Mouse (Mus musculus) cerebellum, adult 18-20 months (tissue): Measurements from ENCODE around the gene Yif1b.
A peak's percentile ranks its signal among the peaks of the same experiment; 100 is the strongest.
"Not testable (repeated sequence)": the region's sequence is repeated elsewhere in the genome, so short reads cannot be mapped to it uniquely, and the experiment has no call there.

Experiments
- DNase-seq, 2 experiments: peaks; one replicate each; pipeline ENCODE4 v3.0.0; 2021

Yif1b gene

DNA sequence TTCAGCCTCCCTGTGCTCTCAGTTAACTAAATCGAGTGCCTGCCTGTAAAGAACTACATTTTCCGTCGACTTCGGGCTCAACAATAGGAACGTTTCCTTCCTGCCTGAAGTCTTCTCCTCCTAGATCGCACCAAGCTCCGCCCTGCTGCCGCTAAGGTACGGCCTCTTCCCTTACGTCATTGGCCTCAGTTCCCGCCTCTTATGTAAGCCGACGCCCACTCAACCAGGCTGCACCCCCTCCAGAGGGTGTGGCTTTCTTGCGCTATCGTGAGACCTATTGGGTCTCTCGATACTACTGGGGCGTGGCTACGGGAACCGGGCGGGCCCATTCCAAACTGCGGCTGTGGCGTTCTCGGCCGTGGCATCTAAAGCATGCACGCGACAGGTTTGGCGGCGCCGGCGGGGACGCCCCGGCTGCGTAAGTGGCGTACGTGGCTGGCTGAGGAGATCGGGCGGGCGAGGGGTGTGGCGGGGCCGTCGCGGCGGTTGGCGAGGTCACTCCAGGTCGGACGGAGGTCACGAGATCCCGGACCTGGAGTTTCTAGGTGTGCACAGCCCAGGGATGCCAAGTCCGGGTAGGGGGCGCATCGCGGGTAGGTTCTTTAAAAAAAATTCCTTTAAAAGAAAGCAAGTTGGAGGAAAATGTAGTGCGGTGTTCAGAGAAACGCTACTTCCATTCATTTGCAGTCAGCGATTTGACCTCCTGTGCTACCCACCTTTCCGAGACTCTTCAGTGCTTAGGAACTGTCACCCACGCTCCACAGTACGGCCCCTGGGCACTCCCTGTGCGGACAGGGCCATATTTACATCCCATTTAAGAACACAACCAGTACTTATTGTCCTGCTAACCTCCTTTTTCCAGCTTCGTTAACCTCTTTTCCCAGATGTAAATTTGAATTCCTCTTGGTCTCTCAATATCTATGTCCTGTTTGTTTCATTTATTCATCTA, at the start of gene Yif1b:
Gene Yif1b, plus strand, starts transcription at position 311 of the 949 bp plus-strand sequence.
- peak; percentile 97 to 99 for DNase-seq

DNA sequence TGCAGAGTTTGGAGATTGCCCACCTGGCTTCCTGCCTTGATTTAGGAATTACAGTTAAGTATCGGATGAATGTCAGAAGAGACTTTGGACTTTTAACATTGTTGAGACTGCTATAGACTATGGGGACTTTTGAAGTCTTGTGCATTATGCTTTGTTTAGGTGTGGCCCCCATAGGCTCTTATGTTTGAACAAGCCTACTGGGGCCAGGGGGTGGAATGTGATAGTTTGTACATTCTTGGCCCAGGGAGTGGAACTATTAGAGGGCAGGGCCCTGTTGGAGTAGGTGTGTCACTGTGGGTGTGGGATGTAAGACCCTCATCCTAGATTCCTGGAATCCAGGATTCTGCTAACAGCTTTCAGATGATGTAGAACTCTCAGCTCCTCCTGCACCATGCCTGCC, 43.9 kb upstream of the Yif1b start:
- not testable (repeated sequence) for DNase-seq

DNA sequence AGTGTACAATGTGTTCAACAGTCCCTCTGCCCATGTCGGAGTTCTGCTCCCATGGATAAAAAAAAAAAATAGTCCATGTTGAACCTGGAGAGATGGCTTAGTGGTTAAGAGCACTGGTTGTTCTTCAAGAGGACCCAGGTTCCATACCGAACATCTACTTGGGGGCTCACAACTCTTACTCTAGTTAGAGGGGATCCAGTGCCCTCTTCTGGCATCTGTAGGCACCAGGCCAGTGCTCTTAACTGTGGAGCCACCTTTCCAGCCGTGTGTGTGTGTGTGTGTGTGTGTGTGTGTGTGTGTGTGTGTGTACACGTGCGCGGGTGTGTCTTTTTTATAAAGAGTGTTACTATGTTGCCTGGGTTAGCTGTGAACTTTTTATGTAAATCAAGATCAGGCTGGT, 35.6 kb upstream of the Yif1b start:
- no peak for DNase-seq

DNA sequence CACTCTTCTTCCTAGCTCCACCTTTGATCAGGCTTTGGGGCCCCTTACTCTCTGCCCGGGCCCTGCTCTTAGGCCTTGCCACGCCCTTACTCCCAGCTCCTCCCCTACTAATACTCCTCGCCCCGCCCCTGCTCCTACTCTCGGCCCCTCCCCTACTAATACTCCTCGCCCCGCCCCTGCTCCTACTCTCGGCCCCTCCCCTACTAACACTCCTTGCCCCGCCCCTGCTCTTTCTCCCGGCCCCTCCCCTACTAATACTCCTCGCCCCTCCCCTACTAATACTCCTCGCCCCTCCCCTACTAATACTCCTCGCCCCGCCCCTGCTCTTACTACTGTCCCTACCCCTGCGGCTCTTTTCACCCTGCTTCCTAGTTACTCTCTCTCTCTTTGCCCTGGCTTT, 27.1 kb upstream of the Yif1b start:
- DNase-seq = not testable (repeated sequence)

DNA sequence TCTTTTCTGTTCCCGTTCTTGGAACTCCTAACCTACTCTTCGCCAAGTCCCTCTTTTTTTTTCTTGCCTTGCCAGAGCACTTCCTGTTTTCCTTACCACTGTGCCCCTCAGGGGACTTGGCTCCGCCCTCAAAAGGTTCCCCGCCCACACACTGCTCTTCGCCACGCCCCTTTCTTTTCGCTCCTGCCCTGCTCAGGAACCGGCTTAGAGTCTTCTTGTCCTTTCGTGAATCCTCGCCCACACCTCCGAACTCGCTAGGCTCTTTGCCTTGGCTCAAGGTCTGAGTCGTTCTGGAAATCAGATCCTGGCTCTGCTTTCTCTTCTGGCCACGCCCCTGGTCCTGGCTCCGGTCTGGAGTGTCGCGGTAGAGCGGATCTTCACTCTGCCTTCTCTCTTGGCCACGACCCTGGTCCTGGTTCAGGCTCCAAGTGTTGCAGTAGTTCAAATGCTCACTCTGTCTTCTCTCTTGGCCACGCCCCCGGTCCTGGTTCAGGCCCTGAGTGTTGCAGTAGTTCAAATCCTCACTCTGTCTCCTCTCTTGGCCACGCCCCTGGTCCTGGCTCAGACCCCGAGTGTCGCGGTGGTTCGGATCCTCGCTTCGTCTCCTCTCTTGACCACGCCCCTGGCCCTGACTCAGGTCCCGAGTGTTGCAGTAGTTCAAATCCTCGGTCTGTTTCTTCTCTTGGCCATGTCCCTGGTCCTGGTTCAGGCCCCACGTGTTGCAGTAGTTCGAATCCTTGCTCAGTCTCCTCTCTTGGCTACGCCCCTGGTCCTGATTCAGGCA, 26.5 kb upstream of the Yif1b start:
- peak; percentile 30 to 47 for DNase-seq

DNA sequence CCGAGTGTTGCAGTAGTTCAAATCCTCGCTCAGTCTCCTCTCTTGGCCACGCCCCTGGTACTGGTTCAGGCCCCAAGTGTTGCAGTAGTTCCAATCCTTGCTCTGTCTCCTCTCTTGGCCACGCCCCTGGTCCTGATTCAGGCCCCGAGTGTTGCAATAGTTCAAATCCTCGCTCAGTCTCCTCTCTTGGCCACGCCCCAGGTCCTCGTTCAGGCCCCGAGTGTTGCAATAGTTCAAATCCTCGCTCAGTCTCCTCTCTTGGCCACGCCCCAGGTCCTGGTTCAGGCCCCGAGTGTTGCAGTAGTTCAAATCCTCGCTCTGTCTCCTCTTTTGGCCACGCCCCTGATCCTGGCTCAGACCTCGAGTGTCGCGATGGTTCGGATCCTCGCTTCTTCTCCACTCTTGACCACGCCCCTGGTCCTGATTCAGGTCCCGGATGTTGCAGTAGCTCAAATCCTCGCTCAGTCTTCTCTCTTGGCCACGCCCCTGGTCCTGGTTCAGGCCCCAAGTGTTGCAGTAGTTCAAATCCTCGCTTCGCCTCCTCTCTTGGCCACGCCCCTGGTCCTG, 25.8 kb upstream of the Yif1b start:
- no peak for DNase-seq

DNA sequence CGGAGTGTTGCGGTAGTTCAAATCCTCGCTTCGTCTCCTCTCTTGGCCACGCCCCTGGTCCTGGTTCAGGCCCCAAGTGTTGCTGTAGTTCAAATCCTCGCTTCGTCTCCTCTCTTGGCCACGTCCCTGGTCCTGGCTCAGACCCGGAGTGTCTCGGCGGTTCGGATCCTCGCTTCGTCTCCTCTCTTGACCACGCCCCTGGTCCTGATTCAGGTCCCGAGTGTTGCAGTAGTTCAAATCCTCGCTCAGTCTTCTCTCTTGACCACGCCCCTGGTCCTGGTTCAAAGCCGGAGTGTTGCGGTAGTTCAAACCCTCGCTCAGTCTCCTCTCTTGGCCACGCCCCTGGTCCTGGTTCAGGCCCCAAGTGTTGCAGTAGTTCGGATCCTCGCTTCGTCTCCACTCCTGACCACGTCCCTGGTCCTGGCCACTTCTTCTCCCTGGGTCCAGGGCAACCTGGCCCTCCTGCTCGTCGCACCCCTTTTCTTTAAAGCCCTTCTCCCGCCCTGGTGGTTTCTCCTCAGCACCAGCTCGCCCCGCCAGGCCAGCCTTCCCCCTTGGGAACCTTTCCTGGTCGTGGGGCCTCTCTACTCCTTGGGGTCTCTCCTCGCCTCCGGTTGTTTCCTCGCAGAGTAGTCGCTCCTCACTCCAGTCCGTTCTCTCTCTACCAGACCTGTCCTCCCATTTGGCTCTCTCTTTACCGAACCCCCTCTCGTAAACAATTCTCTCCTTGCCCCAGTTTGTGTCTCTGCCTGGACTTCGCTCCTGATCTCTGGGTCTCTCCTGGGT, 25.2 kb upstream of the Yif1b start:
- not testable (repeated sequence) for DNase-seq

DNA sequence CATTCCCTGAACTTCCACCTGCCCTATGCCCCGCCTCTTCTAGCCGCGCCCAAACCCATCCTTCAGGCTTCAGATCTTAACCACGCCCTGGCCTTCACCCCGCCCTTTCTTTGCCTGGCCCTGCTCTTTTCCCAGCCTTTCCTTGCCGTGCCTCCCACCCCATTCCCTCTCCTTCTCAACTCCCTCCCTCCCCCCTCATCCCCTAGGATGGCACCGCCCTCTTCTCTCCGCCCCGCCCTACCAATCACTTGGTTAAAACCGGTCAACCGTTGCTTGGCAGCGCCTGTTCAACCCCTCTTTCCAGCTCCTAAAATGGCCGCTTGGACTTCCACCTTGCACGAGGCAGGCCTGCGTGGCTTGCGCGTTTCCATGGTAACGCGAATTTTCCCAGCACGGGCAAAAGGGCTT, 24.4 kb upstream of the Yif1b start, which contains the start of gene Catsperg1:
Gene Catsperg1, minus strand, starts transcription at position 361 of the 408 bp plus-strand sequence.
- peak; percentile 34 to 41 for DNase-seq

DNA sequence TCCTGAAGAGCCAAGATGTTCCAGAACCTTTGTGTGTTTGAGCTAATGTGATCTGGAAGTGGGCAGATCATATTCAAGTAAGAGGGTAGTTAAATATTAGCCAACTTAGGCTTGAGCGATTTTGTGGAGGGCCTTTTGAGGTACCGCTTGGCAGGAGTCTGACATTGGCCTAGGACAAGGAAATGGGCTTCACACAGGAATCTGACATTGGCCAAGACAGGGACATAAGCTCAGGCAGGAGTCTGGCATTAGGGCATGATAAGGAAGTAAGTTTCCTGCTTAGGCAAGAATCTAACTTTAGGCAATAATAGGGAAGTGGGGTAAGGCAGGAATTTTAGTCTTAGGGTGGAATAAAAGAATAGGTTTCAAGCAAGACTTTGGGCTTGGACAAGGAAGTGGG, 23.9 kb upstream of the Yif1b start:
- DNase-seq = no peak

DNA sequence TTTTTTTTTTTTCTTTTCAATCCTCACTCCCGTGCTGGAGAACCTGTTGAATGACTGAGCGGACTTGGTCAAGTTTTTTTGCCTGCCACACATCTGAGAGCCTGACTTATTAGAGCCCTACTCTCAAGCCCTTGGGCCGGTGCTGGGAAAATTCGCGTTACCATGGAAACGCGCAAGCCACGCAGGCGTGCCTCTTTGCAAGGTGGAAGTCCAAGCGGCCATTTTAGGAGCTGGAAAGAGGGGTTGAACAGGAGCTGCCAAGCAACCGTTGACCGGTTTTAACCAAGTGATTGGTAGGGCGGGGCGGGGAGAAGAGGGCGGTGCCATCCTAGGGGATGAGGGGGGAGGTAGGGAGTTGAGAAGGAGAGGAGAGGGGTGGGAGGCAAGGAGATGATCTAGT, 23.3 kb upstream of the Yif1b start:
- no peak for DNase-seq

DNA sequence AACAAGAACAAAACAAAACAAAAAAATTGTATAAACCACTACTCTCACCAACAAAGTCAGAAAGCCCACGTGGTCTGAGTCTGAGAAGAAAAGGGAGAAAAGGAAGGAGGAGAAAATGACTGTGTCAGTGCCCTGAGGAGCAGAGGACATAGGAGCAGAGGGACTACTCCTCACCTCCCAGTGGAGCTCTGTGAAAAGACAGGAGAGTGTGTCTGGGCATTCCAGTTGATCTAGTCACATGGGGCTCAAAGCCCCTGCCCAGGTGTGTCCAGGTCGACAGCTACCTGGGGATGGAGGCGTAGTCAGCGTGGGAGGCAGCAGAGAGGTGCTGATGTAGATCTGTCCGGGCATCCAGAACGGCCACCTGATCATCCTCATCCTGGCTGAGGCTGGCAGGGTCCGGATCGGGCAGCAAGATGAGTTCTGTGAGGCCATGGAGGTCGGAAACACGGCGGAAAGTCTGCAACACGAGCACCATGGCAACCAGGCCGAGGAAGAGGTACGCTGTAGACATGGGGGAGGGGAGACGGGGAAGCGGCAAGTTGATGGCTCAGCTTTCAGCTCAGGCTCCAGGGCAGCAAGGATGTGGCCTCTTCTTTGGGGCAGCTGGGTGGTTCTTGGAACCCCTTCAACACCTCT, 13.3 kb upstream of the Yif1b start:
- DNase-seq = no peak

DNA sequence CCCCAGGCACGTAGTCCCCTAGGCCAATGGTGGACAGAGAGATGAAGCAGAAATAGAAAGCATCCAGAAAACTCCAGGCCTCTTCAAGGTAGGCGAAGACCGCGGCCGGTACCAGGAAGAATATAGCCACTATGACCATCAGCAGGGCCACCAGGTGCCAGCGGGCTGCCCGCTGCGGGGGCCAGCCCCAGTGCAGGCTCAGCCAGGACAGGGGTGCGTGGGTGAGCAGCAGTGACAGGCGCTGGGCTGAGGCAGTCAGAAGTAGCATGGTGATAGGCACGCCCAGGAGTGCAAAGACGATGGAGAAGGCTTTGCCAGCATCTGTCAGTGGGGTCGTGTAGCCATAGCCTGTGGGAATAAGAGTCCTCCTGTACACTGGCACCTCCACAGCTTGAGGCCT, 12.6 kb upstream of the Yif1b start:
- DNase-seq = no peak

DNA sequence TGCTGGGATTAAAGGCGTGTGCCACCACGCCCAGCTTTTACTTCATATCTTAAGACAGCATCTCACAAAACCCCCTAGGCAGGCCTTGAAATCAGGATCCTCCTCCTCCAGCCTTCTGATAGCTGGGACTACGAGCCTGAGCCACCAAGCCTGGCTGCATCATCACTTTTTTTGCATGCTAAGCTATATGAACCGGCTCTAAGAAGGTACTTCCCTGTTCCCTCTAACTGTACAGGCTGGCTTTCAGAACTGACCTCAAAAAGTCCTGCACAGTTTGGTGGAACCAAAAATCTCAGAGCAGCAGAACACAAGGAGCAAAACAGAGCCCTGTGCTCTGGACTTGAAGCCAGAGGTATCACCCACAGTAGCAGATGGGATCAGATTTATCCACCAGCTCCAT, 9.9 kb upstream of the Yif1b start:
- no peak for DNase-seq

DNA sequence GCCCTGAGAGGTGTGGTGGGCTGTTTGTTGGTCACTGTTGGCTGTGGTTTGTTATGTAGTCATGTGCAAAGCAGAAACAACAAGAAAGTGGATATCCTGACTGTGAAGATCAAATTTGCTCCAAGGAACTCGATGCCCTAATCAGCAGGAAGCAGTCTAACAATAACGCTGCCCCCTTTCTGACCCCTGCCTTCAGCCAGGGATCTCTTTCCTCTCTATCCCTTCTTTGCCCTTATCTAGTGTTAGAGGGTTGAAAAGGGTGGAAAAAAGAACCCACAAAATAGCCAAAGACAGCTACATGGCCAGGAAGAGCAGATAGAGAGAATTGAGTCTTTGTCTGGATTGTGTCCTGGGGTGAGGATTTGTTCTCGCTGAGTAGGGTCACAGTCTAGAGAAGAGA, 7.6 kb upstream of the Yif1b start:
- no peak for DNase-seq

DNA sequence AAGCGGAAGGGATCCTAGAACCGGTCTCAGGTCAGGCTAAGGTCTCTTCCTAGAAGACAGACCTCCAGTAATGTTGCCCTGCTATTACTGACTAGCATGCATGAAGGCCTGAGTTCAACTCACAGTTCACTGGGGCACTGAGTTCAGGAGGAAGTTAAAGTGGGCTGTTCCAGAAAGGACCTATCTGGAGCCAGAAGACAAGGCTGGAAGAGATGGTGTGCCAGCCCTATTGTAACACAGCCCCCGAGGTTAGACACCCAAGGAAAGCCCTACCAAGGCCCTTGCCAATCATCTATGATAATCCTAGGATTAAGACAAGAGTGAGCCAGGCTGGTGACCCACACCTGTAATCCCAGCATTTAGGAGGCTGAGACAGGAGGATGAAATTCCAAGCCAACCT, 6.6 kb upstream of the Yif1b start:
- DNase-seq = no peak

DNA sequence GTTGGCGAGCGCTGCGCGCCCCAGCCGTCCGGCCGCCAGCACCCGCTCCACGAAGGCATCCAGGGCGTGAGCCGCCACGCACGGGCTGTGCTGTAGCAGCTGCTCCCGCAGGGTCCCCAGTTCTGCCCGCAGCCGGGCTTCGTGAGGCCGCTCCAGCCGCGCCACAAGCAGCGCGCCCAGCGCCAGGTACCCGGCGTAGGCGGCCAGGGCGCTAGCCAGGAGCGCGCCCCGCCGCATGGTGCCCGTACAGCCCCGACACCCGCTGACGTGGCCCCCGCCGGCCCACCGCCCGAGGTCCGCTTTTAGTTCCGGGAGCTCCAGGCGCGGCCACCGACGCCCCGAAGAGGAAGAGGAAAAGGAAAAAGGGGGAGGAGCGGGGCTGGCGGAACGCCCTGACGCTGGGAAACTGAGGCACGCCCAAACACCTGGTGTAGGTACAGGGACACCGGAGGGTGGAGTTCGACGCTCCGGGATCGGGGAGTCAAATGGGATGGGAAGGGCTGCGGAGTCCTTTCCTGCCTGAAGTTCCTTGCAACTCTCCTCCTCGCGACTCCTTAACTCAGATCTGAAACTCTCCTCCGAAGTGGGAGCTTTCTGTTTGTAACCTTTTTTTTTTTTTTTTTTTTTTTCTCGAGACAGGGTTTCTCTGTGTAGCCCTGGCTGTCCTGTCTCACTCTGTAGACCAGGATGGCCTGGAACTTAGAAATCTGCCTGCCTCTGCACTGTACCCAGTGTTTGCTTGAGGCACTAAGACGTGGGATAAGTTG, 5.7 kb upstream of the Yif1b start, which contains the start of gene Kcnk6:
Gene Kcnk6, minus strand, starts transcription at position 269 of the 767 bp plus-strand sequence.
- no peak for DNase-seq

DNA sequence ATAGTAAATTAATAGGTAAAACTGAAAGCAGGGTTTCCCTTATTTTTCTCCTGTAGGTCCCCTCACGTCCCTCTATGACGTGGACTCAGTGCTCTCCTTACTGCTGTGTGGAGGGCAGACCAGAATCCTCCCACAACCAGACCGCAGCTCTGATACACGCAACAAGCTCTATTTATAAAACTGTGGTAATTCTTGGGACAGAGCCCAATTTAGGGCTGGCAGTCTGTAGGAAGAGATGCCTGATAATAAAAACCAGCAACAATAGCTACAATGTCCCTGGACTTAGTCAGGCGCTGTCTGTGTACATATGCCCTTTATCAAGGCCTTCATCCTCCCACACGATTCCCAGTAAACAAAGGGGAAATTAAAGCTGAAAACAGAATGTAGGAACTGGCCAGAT, 4.4 kb upstream of the Yif1b start:
- no peak for DNase-seq

DNA sequence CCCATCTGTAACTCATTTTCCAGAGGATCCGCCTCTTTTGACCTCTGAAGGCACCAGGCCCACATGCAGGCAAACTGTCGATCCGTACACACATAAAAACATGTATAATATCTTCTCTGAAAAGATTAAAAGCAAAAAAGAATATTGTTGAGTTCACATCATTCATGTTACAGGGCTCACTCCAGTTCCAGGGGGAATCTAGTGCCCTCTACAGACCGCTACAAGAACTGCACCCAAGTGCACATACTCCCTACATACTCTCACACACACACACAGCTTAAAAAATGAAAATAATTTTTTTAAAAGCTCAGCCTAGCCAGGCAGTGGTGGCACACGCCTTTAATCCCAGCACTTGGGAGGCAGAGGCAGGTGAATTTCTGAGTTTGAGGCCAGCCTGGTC, 3.5 kb upstream of the Yif1b start:
- DNase-seq = no peak

DNA sequence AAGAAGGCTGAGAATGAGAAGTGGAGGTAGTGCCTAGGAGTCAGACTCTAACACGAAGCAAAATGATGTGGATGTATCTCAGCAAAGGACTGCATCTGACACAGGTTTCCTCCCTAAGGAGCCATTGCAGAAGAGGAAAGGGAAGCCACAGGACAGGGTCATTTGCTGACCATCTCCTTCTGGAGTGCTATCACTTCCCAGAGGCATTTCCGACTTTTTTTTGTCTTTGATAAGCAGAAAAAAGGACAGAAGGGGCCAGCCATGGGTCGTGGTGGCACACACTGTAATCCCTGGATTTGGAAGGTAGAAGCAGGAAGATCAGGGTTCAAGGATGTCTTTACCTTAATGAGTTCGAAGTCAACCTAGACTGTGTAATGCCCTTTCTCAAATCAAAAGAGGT, 1.5 kb upstream of the Yif1b start:
- no peak for DNase-seq

DNA sequence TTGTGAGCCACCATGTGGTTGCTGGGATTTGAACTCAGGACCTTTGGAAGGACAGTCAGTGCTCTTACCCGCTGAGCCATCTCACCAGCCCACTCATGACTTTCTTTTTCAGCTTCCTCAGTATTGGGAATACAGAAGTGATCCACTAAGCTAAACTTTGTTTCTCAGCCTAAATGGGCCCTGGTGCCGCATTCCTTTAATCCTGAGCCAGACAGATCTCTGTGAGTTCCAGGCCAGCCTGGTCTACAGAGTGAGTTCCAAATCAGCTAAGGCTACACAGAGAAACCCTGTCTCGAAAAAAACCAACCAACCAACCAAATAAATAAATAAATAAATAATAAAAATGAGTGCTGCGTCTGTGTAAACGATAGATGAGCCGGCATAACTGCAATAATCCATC, 533 bp upstream of the Yif1b start:
- DNase-seq = not testable (repeated sequence)

DNA sequence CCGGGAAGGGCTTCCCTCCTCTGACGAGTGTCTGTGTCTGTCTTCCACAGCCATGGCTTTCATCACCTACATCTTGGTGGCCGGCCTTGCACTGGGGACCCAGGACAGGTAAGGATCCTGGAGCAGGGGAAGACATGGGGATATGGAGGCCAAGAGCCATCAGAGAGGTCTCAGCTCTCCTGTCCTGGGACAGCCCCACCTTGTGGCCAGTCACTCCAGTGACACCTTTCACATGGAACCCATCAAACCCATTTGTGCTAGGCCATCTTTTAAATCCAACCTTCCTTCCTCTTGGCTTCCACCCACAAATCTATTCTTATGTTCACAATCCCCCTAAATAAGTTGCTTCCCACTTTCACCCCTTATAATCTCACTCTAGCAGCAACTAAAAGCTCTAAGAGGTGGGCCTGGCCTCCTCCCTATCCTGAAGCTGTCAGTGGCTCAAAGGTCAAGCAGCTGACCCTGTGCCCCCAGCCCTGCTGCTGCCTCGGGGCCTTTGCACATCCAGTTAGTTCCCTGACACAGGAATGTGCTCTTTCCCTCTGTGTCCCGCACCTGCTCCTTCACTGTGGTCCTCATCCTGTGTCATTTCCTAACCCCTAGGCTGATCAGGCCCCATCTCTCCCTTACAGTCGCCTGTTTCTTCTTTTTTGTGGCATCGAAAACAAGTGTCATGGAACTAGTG, 6.7 kb downstream of the Yif1b start:
- peak in 1 of 2 experiments; percentile 31 for DNase-seq
